Mouse (Mus musculus) urinary bladder, adult 2 months (tissue): ENCODE data around the gene Cdkn2d. TPM values are rescaled to one million over a fixed set of nuclear protein-coding genes. Genes with fewer than 3 reads are reported as not detected.
"Not testable (repeated sequence)": the region's sequence is repeated elsewhere in the genome, so short reads cannot be mapped to it uniquely, and the experiment has no call there.

Experiments
- DNase-seq: peaks from one replicate; pipeline ENCODE4 v3.0.0; 2022; ENCODE audit warnings: low spot score
- polyA plus RNA-seq: library from polyadenylated mRNA; depleted of rRNA; stranded (reverse); fragments of >200 nt; gene quantifications from 2 replicates; pipeline ENCODE4 v1.2.3, GENCODE M21; 2012

Cdkn2d gene
- polyA plus RNA-seq, 1 experiment: 18.2 TPM

- no peak for DNase-seq
These were observed 15.5 kb downstream of the Cdkn2d start for GRCm38 (mm10) chr9:21275727-21276126.

- DNase-seq: no peak
These were observed 16.0 kb downstream of the Cdkn2d start for GRCm38 (mm10) chr9:21275013-21275710.

- DNase-seq: no peak
These were observed 16.9 kb downstream of the Cdkn2d start for GRCm38 (mm10) chr9:21274336-21274735.

- DNase-seq: no peak
These were observed 17.5 kb downstream of the Cdkn2d start for GRCm38 (mm10) chr9:21273520-21274228.

- no peak for DNase-seq
These were observed 18.1 kb downstream of the Cdkn2d start for GRCm38 (mm10) chr9:21273094-21273493.

GRCm38 (mm10) chr9:21272391-21272790 is 18.8 kb downstream of the Cdkn2d start:
- DNase-seq: no peak

- not testable (repeated sequence) for DNase-seq
These were observed 21.6 kb downstream of the Cdkn2d start for GRCm38 (mm10) chr9:21269590-21269989.

- DNase-seq: no peak
These were observed 22.9 kb downstream of the Cdkn2d start for GRCm38 (mm10) chr9:21268305-21268704.

GRCm38 (mm10) chr9:21266889-21267288 is 24.3 kb downstream of the Cdkn2d start:
- no peak for DNase-seq

GRCm38 (mm10) chr9:21265611-21266010 is 25.6 kb downstream of the Cdkn2d start:
- DNase-seq: no peak

GRCm38 (mm10) chr9:21265000-21265561 is 26.1 kb downstream of the Cdkn2d start, which contains the start of gene Atg4d:
Gene Atg4d, plus strand, starts transcription at chr9:21265293.
- peak; percentile 93 for DNase-seq

GRCm38 (mm10) chr9:21264272-21264999 is 26.8 kb downstream of the Cdkn2d start:
- no peak for DNase-seq

GRCm38 (mm10) chr9:21261831-21262230 is 29.4 kb downstream of the Cdkn2d start:
- DNase-seq: no peak

- DNase-seq: no peak
These were observed 30.6 kb downstream of the Cdkn2d start for GRCm38 (mm10) chr9:21260491-21261040.

GRCm38 (mm10) chr9:21256349-21256748 is 34.9 kb downstream of the Cdkn2d start:
- DNase-seq: not testable (repeated sequence)

GRCm38 (mm10) chr9:21254690-21255089 is 36.5 kb downstream of the Cdkn2d start:
- no peak for DNase-seq

GRCm38 (mm10) chr9:21251116-21251735 is 40.0 kb downstream of the Cdkn2d start:
- no peak for DNase-seq

- no peak for DNase-seq
These were observed 40.7 kb downstream of the Cdkn2d start for GRCm38 (mm10) chr9:21250509-21250908.

- no peak for DNase-seq
These were observed 41.3 kb downstream of the Cdkn2d start for GRCm38 (mm10) chr9:21249629-21250508.

- no peak for DNase-seq
These were observed 42.9 kb downstream of the Cdkn2d start, which contains the start of gene S1pr5 for GRCm38 (mm10) chr9:21248326-21248725. Gene S1pr5, minus strand, starts transcription at chr9:21248443.
